Mouse (Mus musculus): ENCODE measurements at regions not wholly inside any gene's neighbourhood (a gene's known extent, or its start where the extent isn't known, plus 50 kb on each side); places are given as distances from the start of the nearest gene placed in this dataset.

DNA sequence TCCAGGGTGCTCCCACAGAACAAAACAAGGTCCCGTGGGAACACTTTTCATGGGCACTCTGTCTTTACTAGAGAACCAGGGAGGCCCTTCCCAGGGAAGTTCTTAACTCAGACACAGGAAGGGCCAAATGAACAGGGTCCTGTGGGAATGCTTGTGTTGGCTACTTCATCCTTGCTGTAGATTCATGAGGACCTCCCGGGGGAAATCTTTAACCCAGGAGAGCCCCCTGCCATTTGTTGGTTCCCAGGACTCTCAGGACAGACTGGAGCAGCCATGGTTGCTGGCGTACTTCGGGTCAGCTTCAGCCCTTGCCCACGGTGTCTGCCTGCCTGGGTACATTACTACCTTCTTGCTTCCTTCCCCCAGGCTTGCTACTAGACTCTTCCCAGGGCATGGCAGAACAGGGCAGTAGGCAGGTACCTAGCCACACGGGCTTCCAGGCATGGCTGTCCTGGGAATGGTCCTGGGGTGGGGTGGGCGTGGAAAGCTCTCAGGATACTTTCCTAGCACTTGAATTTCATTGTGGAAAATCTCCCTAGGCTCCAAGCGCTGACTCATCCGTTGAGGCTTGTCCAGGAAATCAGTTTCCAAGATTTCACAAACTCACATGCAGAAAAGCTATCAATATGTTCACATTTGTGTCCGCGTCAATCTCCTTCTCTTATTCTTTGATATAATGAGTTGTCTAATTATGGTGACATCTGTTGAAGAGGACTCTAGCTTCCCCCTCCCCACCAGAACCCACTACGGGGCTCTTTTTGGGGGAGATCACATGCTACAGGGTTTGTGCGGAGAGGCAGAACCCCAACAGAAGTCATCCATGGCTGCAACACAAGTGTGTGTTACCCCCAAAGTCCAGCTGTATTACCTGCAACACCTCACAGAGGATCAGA, 148.6 kb downstream of the Sec61b start:
- no peak for DNase-seq (ENCODE audit: low read depth, low spot score)

DNA sequence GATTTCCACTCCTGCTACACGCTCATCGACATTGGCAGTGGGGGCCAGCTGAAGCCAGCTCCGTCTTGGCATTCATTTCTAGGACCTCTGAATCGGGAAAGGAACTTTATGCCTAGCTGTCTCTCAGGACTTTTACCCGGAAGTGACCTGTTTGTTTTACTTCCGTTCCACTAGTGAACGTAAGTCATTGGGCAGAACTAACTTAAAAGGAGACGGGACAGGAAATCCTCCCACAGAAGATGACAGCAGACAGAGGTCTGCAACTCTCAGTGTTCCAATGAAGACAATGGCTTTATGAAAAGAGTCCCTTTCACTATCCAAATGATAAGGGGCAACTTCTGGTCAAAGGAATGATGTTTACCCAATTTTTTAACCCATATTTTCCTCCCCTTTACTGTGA, 155.5 kb downstream of the Sec61b start:
- no peak for DNase-seq (ENCODE audit: low read depth, low spot score)

DNA sequence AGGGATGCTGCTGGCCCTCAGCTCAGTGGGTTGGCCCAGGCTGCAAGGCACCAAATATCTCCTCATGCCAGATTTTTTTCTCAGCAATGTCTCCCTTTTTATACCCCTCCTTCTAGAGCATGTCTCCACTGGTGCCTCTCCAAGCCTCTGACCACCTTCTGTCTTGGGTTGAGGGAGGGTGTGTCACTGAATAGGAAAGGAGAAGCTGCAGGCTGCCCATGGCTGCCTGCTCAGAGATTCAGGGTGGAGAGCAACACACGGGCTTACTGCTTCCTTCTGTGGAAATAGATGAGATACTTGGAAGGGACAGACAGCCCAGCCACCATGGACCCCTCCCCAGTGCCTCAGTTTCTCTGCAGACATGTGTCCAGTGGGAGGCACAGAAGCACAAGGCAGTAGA, 156.0 kb downstream of the Sec61b start:
- DNase-seq (ENCODE audit: low read depth, low spot score), result no peak

DNA sequence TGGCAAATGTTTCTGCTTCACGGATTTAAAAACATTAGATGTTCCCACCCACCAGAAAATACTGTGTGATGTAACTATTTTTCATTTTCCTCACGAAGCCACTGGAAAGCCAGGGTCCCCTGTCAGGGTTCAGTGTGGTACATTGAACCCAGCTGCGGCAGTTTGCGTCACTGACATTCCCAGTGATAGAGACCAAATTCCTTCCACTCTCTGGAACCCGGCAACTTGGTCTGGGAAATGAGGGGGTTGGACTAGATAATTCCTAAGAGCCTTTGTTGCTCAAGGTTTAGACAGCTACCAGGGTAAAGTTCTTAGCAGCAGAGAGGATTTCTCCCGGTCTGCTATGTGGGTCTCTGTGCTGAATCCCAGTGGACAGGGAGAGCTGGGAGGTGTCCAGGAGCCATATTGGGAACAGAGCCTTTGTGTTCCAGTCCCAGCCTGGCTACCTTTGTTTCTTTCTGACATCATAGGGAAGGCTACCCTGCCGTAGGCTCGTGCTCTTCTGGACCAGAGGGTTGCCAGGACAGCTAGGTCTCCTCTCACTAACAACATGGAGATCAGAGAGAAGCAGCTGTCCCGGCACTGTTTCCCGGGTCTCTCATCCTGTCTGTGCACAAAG, 164.5 kb downstream of the Sec61b start:
- DNase-seq (ENCODE audit: low read depth, low spot score), result no peak

DNA sequence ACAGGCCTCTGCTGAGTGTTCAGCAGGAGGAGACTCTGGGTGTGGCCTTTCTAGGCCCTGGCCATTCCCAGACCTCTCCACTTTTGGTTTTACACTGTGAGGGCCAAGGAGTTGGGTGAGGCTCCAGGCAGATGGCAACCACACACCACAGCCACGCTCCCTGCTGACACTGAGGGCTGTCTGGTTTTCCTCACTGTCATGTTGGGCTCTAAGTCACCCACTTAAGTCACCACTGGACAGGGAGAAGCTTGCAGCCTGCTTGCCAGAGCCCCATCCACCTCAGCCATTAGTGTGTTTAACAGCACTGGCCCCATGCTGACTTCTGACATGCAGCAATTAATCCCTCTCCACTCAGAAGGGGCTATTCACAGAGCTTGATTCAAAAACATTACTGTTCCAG, 170.6 kb downstream of the Sec61b start:
- DNase-seq (ENCODE audit: low read depth, low spot score), result no peak

DNA sequence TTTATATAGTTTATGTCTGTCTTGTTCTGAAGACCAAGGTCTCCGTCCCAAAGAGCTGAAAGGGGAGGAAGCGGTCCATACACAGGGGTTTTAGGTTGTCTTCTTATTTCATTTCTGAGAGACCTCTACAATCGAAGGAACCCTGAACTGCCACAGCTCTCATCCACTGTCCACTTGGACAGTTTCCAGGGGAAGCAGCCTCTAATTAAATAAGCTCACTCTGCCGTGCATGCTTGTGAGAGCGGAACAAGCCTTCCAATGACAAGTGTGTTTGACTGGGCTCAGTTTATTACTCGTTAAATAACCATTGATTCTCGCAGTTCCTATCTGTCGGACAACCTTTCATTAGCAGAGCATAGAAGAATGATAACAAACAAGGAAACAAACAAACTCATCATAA, 174.2 kb downstream of the Sec61b start:
- no peak for DNase-seq (ENCODE audit: low read depth, low spot score)

DNA sequence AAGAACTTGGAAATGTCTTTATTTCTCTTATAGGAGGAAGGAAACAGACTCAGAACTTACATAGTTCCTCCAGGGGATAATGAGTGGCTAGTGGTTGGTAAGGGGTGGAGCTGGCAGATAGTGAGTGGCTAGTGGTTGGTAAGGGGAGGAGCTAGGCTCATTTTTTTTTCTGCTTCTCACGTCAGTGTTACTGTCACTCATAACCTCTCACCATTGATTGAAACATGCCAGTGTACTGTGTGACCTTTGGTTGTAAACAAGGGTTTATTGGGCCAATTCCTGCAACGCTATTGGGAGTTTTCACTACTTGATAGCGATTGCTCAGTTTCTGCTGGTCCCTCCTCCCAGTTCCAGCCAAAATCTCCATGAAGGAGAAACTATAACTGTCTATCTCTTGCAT, 175.5 kb downstream of the Sec61b start:
- no peak for DNase-seq (ENCODE audit: low read depth, low spot score)

DNA sequence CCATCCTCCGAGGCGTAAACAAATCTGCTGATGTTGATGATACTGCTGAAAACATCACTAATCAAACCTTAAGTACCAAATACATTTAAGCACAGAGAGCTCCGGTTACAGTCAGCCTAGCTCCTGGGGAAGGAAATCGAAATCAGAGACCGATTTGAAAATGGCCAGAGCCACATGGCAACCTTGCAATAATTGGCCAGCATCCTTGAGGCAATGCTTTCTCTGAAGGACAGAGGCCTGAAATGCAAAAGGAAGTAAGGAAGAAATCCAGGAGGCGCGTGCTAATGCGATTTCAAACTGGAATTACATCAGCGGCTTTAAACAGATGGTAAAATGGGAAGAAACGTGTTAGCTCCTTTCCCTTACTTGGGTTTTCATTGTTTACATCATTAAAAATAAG, 177.1 kb downstream of the Sec61b start:
- DNase-seq (ENCODE audit: low read depth, low spot score), result no peak

DNA sequence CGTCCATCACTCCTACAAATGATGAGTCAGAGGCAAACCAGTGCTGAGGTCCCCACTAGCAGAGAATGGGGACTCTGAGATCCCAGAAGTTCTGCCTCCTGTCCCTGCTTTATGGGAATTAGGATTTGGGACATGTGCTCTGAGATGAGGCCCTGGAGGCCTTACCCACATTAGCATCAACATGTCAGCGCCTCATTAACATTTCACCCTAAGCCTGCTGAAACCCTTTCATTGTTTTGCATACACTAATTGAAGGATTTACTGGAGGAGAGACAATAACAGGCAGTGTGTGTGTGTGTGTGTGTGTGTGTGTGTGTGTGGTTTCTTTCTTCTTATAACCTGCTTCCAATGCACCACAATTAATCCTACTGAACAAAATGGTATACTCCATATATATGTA, 178.7 kb downstream of the Sec61b start:
- no peak for DNase-seq (ENCODE audit: low read depth, low spot score)

DNA sequence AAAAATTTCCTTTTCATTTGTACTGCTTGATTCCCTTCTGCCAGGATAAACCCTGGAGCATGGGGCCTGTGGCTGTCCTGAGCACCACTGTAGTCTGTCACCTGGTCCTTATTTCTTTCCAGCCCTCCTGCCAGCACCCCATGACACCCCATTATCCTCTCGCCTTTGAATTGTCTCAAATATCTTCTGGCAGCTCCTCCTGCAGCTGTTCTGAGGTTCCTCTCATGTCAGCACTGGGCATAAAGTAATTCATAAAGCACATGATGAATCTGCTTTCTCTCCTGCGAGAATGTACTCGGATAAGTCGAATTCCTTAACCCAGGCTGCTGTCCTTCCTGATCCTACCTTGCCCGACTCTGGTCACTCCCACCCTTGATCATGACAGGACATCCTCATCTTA, 195.1 kb downstream of the Sec61b start:
- no peak for DNase-seq (ENCODE audit: low read depth, low spot score)

DNA sequence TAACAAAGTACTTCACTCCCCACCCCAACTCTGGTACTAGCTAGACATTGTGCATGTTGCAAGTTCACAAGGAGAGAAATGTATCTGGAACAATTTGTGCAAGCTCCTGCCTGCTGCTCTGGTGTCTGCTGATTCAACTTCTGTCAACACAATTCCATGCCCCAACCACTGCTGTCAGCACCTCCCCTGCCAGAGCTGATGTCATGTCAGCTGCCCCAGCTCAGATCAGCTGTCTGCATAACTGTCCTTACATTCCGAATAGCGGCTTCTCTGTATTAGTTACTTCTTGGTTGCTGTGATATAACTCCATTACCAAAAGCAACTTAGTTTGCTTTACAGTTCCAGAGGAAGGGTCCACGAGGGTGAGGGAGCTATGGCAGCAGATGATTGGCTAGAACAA, 196.0 kb downstream of the Sec61b start:
- DNase-seq (ENCODE audit: low read depth, low spot score), result no peak

DNA sequence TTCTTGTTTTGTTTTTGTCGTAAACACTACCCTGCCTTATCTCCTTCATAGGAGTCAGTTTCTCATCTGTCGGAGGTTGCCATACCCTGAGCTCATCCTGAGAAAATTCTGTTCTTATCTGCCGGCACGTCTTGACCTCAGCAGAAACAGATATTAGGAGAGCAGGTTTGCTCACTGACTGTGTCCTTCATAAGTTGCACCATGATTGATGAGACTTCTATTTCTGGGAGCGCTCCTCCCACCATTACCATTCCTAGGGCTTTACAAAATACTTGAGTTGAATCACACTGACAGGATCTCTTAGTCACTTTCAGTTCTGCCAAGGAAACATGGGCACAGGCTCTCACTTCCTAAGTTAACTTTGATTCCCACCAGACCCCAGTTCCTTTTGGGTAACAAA, 196.9 kb downstream of the Sec61b start:
- DNase-seq (ENCODE audit: low read depth, low spot score), result no peak

DNA sequence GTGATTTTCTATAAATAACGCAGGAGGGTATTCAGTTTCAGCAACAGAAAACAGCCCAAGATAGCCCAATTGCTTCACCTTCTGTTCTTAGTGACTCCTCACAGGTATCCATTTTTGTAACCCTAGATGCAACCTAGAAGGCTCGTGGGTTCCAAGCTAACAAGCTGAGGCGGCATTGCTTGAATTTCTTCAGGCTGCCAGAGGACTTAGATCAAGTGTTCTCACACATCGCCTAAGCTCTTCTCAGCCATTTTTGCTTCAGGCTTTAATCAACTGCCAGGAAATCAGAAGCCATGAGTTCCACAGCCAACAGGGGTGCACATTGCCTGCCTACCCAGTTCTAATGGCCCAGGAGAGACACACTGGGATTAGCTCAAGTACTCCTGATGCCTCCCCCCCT, 206.7 kb downstream of the Sec61b start:
- no peak for DNase-seq (ENCODE audit: low read depth, low spot score)

DNA sequence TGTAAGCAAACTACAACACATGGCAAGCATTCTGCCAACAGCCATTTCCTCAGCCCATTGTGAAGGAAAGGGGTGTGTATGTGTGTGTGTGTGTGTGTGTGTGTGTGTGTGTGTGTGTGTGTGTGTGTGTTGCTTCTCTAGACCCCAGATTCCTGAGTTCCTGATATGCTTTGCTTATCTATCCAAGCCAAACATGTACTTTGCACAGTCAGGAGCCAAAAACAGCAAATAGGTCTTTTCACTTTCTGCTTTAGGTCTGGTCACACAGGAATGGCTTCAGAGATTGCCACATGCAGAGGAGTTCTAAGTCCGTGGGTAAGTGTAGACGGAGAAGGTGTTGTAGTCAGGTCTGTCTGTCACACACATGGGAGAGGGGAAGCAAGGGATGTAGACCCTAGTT, 216.7 kb downstream of the Sec61b start:
- DNase-seq (ENCODE audit: low read depth, low spot score), result no peak

DNA sequence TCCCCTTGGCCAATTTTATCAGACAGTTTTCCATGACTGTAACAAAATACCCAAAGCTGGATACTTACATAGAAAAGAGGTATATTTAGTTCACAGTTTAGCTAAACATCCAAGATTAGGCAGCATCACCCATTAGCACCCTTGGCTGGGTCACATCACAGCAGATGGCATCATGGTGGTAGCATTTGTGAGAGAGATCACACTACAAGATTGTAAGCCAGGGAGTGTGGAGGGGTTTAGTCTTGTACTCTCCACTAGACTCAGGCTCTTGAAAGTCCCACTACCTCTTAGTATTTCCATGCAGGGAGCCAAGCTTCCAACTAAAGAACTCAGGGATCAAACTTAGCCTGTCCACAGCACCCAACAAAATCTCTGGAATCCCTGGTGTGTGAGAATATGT, 218.2 kb downstream of the Sec61b start:
- DNase-seq (ENCODE audit: low read depth, low spot score), result no peak

DNA sequence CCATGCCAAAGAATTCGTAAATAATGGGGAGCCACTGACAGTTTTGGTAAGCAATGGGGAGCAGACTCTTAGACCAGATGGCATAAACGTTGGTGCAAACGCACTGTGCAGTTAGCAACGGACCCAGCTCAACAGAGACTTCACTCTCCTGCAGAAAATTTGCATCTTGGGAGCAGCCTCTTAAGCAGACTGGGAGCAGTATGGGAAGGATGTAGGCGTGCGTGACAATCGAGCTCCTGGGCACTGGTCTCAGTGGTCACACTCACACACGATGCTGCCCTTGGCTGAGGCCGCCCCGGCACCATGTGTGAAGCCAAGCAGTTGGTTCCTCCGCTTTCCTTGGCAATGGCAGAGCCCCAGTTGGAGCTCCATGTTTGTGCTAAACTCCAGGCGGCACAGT, 218.8 kb downstream of the Sec61b start:
- DNase-seq (ENCODE audit: low read depth, low spot score), result no peak

DNA sequence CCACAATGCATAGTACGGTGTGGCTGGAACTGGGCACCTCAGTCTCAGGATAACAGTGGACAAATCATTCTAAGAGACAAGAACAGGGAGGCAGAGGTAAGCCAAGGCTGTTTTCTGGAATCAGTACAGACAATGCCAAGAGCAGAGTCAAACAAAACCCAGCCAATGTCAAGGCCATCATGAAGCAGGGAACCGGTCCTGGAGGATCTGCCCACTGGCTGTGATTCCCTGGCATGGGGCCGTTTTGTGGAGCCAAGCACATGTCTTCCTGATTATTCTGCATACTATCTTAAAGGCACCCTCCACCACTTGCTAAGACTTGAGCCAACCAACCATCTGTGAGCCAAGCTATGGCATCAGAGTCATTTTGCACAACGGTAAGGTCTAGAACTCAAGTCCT, 222.6 kb downstream of the Sec61b start:
- no peak for DNase-seq (ENCODE audit: low read depth, low spot score)

DNA sequence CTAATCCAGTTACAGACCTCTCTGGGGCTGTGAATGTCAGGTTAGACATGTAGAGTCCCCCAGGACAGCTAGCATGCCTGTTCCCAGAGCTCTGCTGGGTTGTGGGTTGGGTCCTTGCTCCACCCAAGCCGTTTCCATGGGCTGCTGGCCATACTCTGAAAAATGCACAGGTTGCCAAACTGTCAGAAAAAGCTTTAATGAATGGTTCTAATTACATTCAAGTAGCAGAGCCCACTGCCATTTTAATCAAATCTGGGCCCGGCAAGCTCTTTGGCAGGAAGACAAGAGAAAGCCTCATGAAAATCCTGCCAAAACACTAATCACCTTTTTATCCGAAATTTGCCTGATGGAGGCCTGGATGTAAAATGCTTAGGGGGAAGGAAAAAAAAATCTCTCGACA, 224.1 kb downstream of the Sec61b start:
- no peak for DNase-seq (ENCODE audit: low read depth, low spot score)

DNA sequence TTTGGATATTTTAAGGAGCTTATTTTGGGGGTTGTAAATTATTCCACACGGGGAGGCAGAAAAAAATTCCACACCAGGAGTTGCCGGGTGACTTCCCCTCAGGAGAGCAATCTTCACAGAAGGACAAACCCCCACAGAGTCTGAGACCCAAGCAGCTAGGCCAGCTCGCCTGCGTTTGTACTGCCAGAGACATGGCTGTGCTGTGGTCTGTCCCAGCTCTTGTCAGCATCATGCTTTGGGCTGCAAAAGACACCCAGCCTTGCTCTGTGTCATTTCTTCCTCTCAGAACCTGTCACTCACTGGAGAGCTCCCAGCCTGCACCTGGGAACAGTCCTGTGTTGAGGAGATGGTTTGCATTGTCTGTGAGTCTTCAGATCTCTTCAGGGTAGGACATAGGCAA, 224.5 kb downstream of the Sec61b start:
- DNase-seq (ENCODE audit: low read depth, low spot score), result no peak

DNA sequence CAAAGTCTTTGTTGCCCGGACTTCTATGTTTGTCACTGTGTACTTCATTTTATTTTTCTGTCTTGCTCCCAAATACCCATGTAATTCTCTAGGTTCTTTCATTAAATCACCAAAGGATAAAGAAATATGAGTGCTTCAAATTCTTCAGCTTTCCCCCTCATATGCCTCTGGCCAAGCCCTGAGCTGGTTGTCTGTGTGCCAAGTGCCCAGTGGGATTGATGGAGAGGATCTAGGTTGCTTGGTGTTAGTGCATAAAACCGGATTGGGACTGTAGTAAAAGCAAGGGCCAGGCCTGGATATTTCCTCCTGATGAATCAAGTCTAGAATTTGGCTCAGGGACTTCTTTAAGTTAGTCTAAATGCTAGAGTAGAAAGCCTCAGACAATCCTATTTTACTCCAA, 229.0 kb downstream of the Sec61b start:
- DNase-seq (ENCODE audit: low read depth, low spot score), result no peak

DNA sequence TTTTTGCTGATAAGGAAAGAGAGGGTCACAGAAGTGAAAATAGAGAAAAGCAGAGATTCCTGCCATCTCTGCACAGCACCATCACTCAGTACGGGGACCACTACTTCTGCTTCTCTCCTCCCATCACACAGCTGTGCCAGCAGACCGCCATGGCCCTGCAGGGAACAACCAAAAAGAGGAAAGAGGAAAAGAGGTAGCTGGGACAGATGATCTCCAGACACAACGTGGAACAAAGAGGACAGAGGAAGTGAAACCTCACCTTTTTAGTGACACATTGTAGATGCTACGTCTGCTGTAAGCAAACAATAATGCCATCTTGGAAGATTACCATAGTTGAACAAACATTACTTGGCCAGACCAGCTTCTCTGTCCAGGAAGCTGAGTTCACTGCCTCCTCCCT, 230.1 kb downstream of the Sec61b start:
- no peak for DNase-seq (ENCODE audit: low read depth, low spot score)

DNA sequence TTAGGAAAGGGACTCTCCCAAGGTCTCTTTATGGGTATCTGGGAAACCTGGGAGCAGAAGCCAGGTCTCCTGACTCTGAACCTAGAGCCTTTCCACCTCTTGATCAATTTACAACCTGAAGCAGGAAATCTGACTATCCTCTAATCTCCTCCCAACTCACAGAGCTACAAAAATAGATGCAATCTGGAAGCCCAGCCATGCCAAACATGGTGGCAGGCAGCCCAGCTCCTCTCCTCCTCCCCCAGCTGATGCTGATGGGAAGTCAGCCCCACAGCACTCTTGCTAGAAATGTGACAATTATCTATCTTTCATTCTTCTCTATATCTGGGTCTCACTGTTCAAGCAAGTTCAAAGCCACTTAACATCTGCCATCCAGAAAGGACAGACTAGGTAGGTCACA, 233.5 kb downstream of the Sec61b start:
- DNase-seq (ENCODE audit: low read depth, low spot score), result no peak

DNA sequence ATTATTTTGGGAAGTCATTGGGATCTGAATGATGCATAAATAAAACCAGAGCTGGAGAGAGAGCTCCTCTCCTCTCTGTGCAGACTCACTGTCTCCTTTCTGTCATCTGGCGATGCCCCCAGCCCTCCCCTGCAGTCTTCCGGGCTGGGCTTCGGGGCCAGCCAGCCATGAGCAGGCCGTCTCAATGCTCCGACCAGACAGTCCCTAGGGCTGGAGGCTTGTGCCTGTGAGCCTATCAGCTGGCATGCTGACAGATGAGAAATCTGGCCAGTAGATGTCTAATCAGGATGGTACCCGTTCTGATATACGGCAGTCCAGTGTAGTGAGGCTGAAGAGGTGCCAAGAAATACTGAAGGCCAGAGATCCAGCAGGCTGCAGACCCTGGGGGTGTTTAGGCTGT, 238.9 kb downstream of the Sec61b start:
- DNase-seq (ENCODE audit: low read depth, low spot score), result no peak
